Mouse (Mus musculus) kidney, adult 2 months (tissue): ENCODE measurements around the gene Ano4.

Experiments
- CTCF ChIP-seq: fragments of 200-500 bp; conservative IDR thresholded peaks from 2 replicates; pipeline ENCODE4 v1.5.1; 2011; ENCODE audit warnings: low read depth, mild to moderate bottlenecking, control low read depth, low read length, moderate library complexity, mixed read lengths; ENCODE audit not compliant: insufficient read depth, insufficient read length
- POLR2A ChIP-seq: fragments of 200-500 bp; IDR thresholded peaks from one replicate; pipeline ENCODE4 v1.6.1; 2011; ENCODE audit warnings: low read depth, low read length, control low read depth

- no peak for TF ChIP-seq CTCF
- no peak for TF ChIP-seq POLR2A
Measured at GRCm38 (mm10) chr10:89216078-89216477, 128.5 kb downstream of the Ano4 start.
